Mouse (Mus musculus) hindbrain, embryonic 13.5 days (tissue): ENCODE measurements at regions not wholly inside any gene's neighbourhood (a gene's known extent, or its start where the extent isn't known, plus 50 kb on each side); places are given as distances from the start of the nearest gene placed in this dataset.

Experiments used
- ATAC-seq: fragments of 200-750 bp; cut with Nextera tagmentation; 2 replicates; pipeline ENCODE4 v1.8.0; 2017; ENCODE audit warnings: moderate TSS enrichment; ENCODE audit not compliant: low FRiP score
- H3K27ac ChIP-seq: fragments of 300-500 bp; sonication (generic); 2 replicates; pipeline ENCODE4 v1.5.1; 2015; ENCODE audit warnings: inconsistent platforms, mild to moderate bottlenecking, moderate library complexity
- H3K27me3 ChIP-seq: fragments of 300-500 bp; sonication (generic); 2 replicates; pipeline ENCODE4 v1.6.1; 2015; ENCODE audit warnings: mild to moderate bottlenecking, inconsistent platforms
- H3K36me3 ChIP-seq: fragments of 300-500 bp; sonication (generic); 2 replicates; pipeline ENCODE4 v1.6.1; 2015; ENCODE audit warnings: mild to moderate bottlenecking, inconsistent platforms
- H3K4me1 ChIP-seq: fragments of 300-500 bp; sonication (generic); replicated peaks from 2 replicates; pipeline ENCODE4 v1.6.1; 2015; ENCODE audit warnings: inconsistent platforms
- H3K4me2 ChIP-seq: fragments of 300-500 bp; sonication (generic); 2 replicates; pipeline ENCODE4 v1.6.1; 2015; ENCODE audit warnings: inconsistent platforms, mild to moderate bottlenecking, moderate library complexity
- H3K4me3 ChIP-seq: fragments of 300-500 bp; sonication (generic); 2 replicates; pipeline ENCODE4 v1.5.1; 2015; ENCODE audit warnings: mild to moderate bottlenecking, inconsistent platforms
- H3K9ac ChIP-seq: fragments of 300-500 bp; sonication (generic); 2 replicates; pipeline ENCODE4 v1.6.1; 2015; ENCODE audit warnings: mild to moderate bottlenecking, inconsistent platforms
- H3K9me3 ChIP-seq: fragments of 300-500 bp; sonication (generic); 2 replicates; pipeline ENCODE4 v1.6.1; 2016; ENCODE audit warnings: inconsistent platforms
- WGBS: fragments of 180-500 bp; shearing (Covaris S2); methylation state at CpG from one replicate; pipeline ENCODE4 v1.1.7; 2015; 5-methylcytosine and 5-hydroxymethylcytosine counted together

GRCm38 (mm10) chr13:101175017-101175689 lies 341.9 kb upstream of the Slc30a5 start:
- H3K27me3 ChIP-seq, result no peaks in the 10 kb centered on the region
- H3K4me1 ChIP-seq, result no peaks in the 10 kb centered on the region
- H3K36me3 ChIP-seq, result no peaks in the 10 kb centered on the region
- H3K27ac ChIP-seq, result no peak overlapping the region
- no peak for ATAC-seq
- H3K9ac ChIP-seq, result no peak overlapping the region
- no peak overlapping the region for H3K4me2 ChIP-seq
- no peak overlapping the region for H3K4me3 ChIP-seq
- H3K9me3 ChIP-seq, result no peaks in the 10 kb centered on the region
- WGBS, result 74% methylated on average over 8 of the region's 8 CpGs

GRCm38 (mm10) chr13:101161768-101162167 lies 328.5 kb upstream of the Slc30a5 start:
- no peak overlapping the region for H3K4me2 ChIP-seq
- no peak for ATAC-seq
- no peak overlapping the region for H3K4me3 ChIP-seq
- no peaks in the 10 kb centered on the region for H3K36me3 ChIP-seq
- no peaks in the 10 kb centered on the region for H3K9me3 ChIP-seq
- H3K27ac ChIP-seq, result no peak overlapping the region
- no peaks in the 10 kb centered on the region for H3K27me3 ChIP-seq
- H3K4me1 ChIP-seq, result no peaks in the 10 kb centered on the region
- 73% methylated on average over 2 of the region's 2 CpGs for WGBS
- H3K9ac ChIP-seq, result no peak overlapping the region

GRCm38 (mm10) chr13:101159878-101160277 lies 326.7 kb upstream of the Slc30a5 start:
- no peak overlapping the region for H3K9ac ChIP-seq
- no peaks in the 10 kb centered on the region for H3K36me3 ChIP-seq
- H3K9me3 ChIP-seq, result no peaks in the 10 kb centered on the region
- WGBS, result 87% methylated on average over 3 of the region's 3 CpGs
- no peak overlapping the region for H3K4me3 ChIP-seq
- ATAC-seq, result no peak
- no peak overlapping the region for H3K27ac ChIP-seq
- no peaks in the 10 kb centered on the region for H3K27me3 ChIP-seq
- no peaks in the 10 kb centered on the region for H3K4me1 ChIP-seq
- H3K4me2 ChIP-seq, result no peak overlapping the region

- Histone ChIP-seq H3K4me1 (no peaks in the 10 kb centered on the region), H3K4me2 (no peak overlapping the region), H3K27me3 (no peaks in the 10 kb centered on the region), H3K9me3 (no peaks in the 10 kb centered on the region), H3K27ac (no peak overlapping the region), H3K4me3 (no peak overlapping the region), H3K9ac (no peak overlapping the region), H3K36me3 (no peaks in the 10 kb centered on the region)
- no peak for ATAC-seq
Measured at GRCm38 (mm10) chr13:101153760-101154159, 320.5 kb upstream of the Slc30a5 start.

- H3K4me3 ChIP-seq, result no peak overlapping the region
- H3K9ac ChIP-seq, result no peak overlapping the region
- H3K4me2 ChIP-seq, result no peak overlapping the region
- no peak for ATAC-seq
- no peaks in the 10 kb centered on the region for H3K27me3 ChIP-seq
- WGBS, result 80% methylated on average over 3 of the region's 3 CpGs
- no peaks in the 10 kb centered on the region for H3K4me1 ChIP-seq
- H3K9me3 ChIP-seq, result no peaks in the 10 kb centered on the region
- no peaks in the 10 kb centered on the region for H3K36me3 ChIP-seq
- no peak overlapping the region for H3K27ac ChIP-seq
Measured at GRCm38 (mm10) chr13:101142761-101143160, 309.5 kb upstream of the Slc30a5 start.

GRCm38 (mm10) chr13:101142104-101142735 lies 309.0 kb upstream of the Slc30a5 start:
- H3K9me3 ChIP-seq, result no peaks in the 10 kb centered on the region
- ATAC-seq, result no peak
- no peak overlapping the region for H3K9ac ChIP-seq
- H3K4me2 ChIP-seq, result no peak overlapping the region
- WGBS, result 92% methylated on average over 6 of the region's 6 CpGs
- H3K4me1 ChIP-seq, result no peaks in the 10 kb centered on the region
- H3K36me3 ChIP-seq, result no peaks in the 10 kb centered on the region
- H3K27me3 ChIP-seq, result no peaks in the 10 kb centered on the region
- no peak overlapping the region for H3K4me3 ChIP-seq
- H3K27ac ChIP-seq, result no peak overlapping the region

GRCm38 (mm10) chr13:101129466-101129865 lies 296.2 kb upstream of the Slc30a5 start:
- no peaks in the 10 kb centered on the region for H3K36me3 ChIP-seq
- no peak overlapping the region for H3K4me3 ChIP-seq
- H3K27me3 ChIP-seq, result no peaks in the 10 kb centered on the region
- no peaks in the 10 kb centered on the region for H3K4me1 ChIP-seq
- WGBS, result 90% methylated on average over 3 of the region's 3 CpGs
- no peak overlapping the region for H3K4me2 ChIP-seq
- no peak overlapping the region for H3K27ac ChIP-seq
- H3K9me3 ChIP-seq, result 0 out of 2 replicates have a peak, but pooled peaks cover 3% of the 10 kb centered on the region
- no peak overlapping the region for H3K9ac ChIP-seq
- no peak for ATAC-seq

GRCm38 (mm10) chr13:101127808-101128207 lies 294.6 kb upstream of the Slc30a5 start:
- WGBS, result 85% methylated on average over 2 of the region's 2 CpGs
- ATAC-seq, result no peak
- H3K9me3 ChIP-seq, result no peaks in the 10 kb centered on the region
- H3K4me1 ChIP-seq, result no peaks in the 10 kb centered on the region
- no peak overlapping the region for H3K4me2 ChIP-seq
- H3K27ac ChIP-seq, result no peak overlapping the region
- no peak overlapping the region for H3K4me3 ChIP-seq
- H3K9ac ChIP-seq, result no peak overlapping the region
- no peaks in the 10 kb centered on the region for H3K27me3 ChIP-seq
- H3K36me3 ChIP-seq, result no peaks in the 10 kb centered on the region

- Histone ChIP-seq H3K27me3 (no peaks in the 10 kb centered on the region), H3K4me2 (no peak overlapping the region), H3K4me3 (no peak overlapping the region), H3K27ac (no peak overlapping the region), H3K36me3 (no peaks in the 10 kb centered on the region), H3K9me3 (no peaks in the 10 kb centered on the region), H3K4me1 (no peaks in the 10 kb centered on the region), H3K9ac (no peak overlapping the region)
- no peak for ATAC-seq
- 75% methylated on average over 3 of the region's 3 CpGs for WGBS
Measured at GRCm38 (mm10) chr13:101127262-101127661, 294.0 kb upstream of the Slc30a5 start.

GRCm38 (mm10) chr13:101117311-101117710 lies 284.1 kb upstream of the Slc30a5 start:
- Histone ChIP-seq H3K4me2 (no peak overlapping the region), H3K9ac (no peak overlapping the region), H3K27ac (no peak overlapping the region), H3K36me3 (no peaks in the 10 kb centered on the region), H3K9me3 (no peaks in the 10 kb centered on the region), H3K27me3 (no peaks in the 10 kb centered on the region), H3K4me1 (no peaks in the 10 kb centered on the region), H3K4me3 (no peak overlapping the region)
- ATAC-seq, result no peak
- WGBS, result 83% methylated on average over 2 of the region's 2 CpGs

GRCm38 (mm10) chr13:101115296-101115695 lies 282.1 kb upstream of the Slc30a5 start:
- Histone ChIP-seq H3K4me3 (no peak overlapping the region), H3K9me3 (no peaks in the 10 kb centered on the region), H3K9ac (no peak overlapping the region), H3K4me2 (no peak overlapping the region), H3K27ac (no peak overlapping the region), H3K27me3 (no peaks in the 10 kb centered on the region), H3K4me1 (no peaks in the 10 kb centered on the region), H3K36me3 (no peaks in the 10 kb centered on the region)
- ATAC-seq, result no peak
- 79% methylated on average over 5 of the region's 5 CpGs for WGBS

- no peak overlapping the region for H3K9ac ChIP-seq
- H3K4me1 ChIP-seq, result no peaks in the 10 kb centered on the region
- no peak overlapping the region for H3K4me2 ChIP-seq
- H3K27me3 ChIP-seq, result no peaks in the 10 kb centered on the region
- H3K9me3 ChIP-seq, result no peaks in the 10 kb centered on the region
- H3K4me3 ChIP-seq, result no peak overlapping the region
- H3K36me3 ChIP-seq, result no peaks in the 10 kb centered on the region
- ATAC-seq, result no peak
- WGBS, result 89% methylated on average over 4 of the region's 4 CpGs
- H3K27ac ChIP-seq, result no peak overlapping the region
Measured at GRCm38 (mm10) chr13:101112176-101112575, 278.9 kb upstream of the Slc30a5 start.

GRCm38 (mm10) chr13:101111773-101112172 lies 278.5 kb upstream of the Slc30a5 start:
- no peak for ATAC-seq
- 89% methylated on average over 2 of the region's 2 CpGs for whole genome bisulfite sequencing

More at GRCm38 (mm10) chr13:101111773-101112172, 278.5 kb upstream of the Slc30a5 start:
- Histone ChIP-seq H3K4me3 (no peak overlapping the region), H3K36me3 (no peaks in the 10 kb centered on the region), H3K4me1 (no peaks in the 10 kb centered on the region), H3K27me3 (no peaks in the 10 kb centered on the region), H3K27ac (no peak overlapping the region), H3K9ac (no peak overlapping the region), H3K4me2 (no peak overlapping the region), H3K9me3 (no peaks in the 10 kb centered on the region)
